Mouse (Mus musculus) heart, embryonic 15.5 days (tissue): ENCODE measurements around the gene Ccdc92b. TPM values are rescaled to one million over a fixed set of nuclear protein-coding genes. Genes with fewer than 3 reads are reported as not detected.

Experiments used
- ATAC-seq: fragments of 200-750 bp; cut with Nextera tagmentation; replicated peaks from 2 replicates; pipeline ENCODE4 v1.8.0; 2017; ENCODE audit warnings: low read depth, moderate TSS enrichment; ENCODE audit not compliant: insufficient number of reproducible peaks, insufficient read depth, low FRiP score
- H3K27ac ChIP-seq: fragments of 300-500 bp; sonication (generic); 2 replicates; pipeline ENCODE4 v1.5.1; 2015; ENCODE audit warnings: mild to moderate bottlenecking, inconsistent platforms
- H3K27me3 ChIP-seq: fragments of 300-500 bp; sonication (generic); 2 replicates; pipeline ENCODE4 v1.6.1; 2015; ENCODE audit warnings: inconsistent platforms
- H3K36me3 ChIP-seq: fragments of 300-500 bp; sonication (generic); 2 replicates; pipeline ENCODE4 v1.6.1; 2015; ENCODE audit warnings: mild to moderate bottlenecking, inconsistent platforms
- H3K4me1 ChIP-seq: fragments of 300-500 bp; sonication (generic); replicated peaks from 2 replicates; pipeline ENCODE4 v1.6.1; 2015; ENCODE audit warnings: inconsistent platforms
- H3K4me2 ChIP-seq: fragments of 300-500 bp; sonication (generic); 2 replicates; pipeline ENCODE4 v1.6.1; 2015; ENCODE audit warnings: inconsistent platforms, mild to moderate bottlenecking, moderate library complexity
- H3K4me3 ChIP-seq: fragments of 300-500 bp; sonication (generic); 2 replicates; pipeline ENCODE4 v1.5.1; 2015; ENCODE audit warnings: mild to moderate bottlenecking, inconsistent platforms
- H3K9ac ChIP-seq: fragments of 300-500 bp; sonication (generic); 2 replicates; pipeline ENCODE4 v1.6.1; 2015; ENCODE audit warnings: mild to moderate bottlenecking, inconsistent platforms
- H3K9me3 ChIP-seq: fragments of 300-500 bp; sonication (generic); replicated peaks from 2 replicates; pipeline ENCODE4 v1.6.1; 2016; ENCODE audit warnings: inconsistent platforms
- WGBS: fragments of 180-500 bp; shearing (Covaris S2); methylation state at CpG from one replicate; pipeline ENCODE4 v1.1.7; 2015; ENCODE audit warnings: mixed read lengths; 5-methylcytosine and 5-hydroxymethylcytosine counted together
- polyA plus RNA-seq: library from polyadenylated mRNA; unstranded; fragments of >200 nt; fragmentation: Nextera tagmentation; extraction: Ambion mirVana; gene quantifications from 2 replicates; pipeline ENCODE4 v1.2.1, GENCODE M21; 2015

Gene Ccdc92b
- polyA plus RNA-seq, 1 experiment from 2014 or later: 0.33 TPM

DNA sequence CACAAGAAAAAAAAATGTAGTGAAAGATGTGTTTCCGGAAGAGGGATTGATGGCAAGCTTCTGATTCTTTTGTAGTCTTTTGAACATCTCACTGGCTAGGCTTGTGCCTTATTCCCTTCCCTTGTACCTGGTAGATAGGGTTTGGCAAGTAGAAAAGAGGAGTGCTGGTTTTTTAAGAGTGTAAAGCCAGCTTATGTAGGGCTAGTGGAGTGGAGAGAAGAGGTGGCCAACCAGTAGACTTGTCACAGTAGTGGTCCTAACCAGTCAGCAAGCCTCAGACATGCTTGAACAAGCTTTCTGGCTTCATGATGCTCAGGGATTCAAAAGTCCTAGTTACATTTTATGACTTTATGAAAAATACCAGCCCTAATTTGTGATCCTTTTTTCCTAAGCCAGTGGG lies 51.6 kb downstream of the Ccdc92b start:
- H3K36me3 ChIP-seq: peaks cover 59% of the 10 kb centered on the region

DNA sequence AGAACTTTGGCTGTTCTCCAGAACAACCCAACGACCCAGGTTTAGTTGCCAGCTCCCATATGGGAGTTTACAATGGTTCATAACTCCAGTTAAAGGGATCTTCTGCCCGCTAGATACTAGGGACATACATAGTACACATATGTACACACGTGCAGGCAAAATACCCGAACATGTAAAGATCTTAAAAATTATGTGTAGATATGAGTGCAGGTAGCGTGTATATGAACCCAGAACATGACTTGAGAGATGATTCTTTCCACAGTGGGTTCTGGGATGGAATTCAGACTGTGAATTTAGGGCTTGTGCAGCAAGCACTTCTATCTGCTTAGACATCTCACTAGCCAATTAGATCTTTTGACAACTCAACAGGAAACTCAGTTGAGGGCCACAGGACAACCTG lies 52.4 kb downstream of the Ccdc92b start:
- no peak overlapping the region for H3K9ac ChIP-seq
- ATAC-seq: no peak
- no peak overlapping the region for H3K4me2 ChIP-seq
- no peaks in the 10 kb centered on the region for H3K27me3 ChIP-seq
- H3K4me3 ChIP-seq: no peak overlapping the region
- WGBS: 85% methylated on average over 5 of the region's 5 CpGs
- no peaks in the 10 kb centered on the region for H3K9me3 ChIP-seq
- H3K27ac ChIP-seq: no peak overlapping the region
- H3K4me1 ChIP-seq: no peaks in the 10 kb centered on the region
- H3K36me3 ChIP-seq: peaks cover 58% of the 10 kb centered on the region

More for the DNA sequence above, 51.6 kb downstream of the Ccdc92b start:
- H3K4me2 ChIP-seq: no peak overlapping the region
- H3K4me3 ChIP-seq: no peak overlapping the region
- H3K9ac ChIP-seq: no peak overlapping the region
- no peaks in the 10 kb centered on the region for H3K9me3 ChIP-seq
- no peaks in the 10 kb centered on the region for H3K27me3 ChIP-seq
- ATAC-seq: no peak
- H3K27ac ChIP-seq: no peak overlapping the region
- 97% methylated on average over 1 of the region's 1 CpGs for WGBS
- no peaks in the 10 kb centered on the region for H3K4me1 ChIP-seq

DNA sequence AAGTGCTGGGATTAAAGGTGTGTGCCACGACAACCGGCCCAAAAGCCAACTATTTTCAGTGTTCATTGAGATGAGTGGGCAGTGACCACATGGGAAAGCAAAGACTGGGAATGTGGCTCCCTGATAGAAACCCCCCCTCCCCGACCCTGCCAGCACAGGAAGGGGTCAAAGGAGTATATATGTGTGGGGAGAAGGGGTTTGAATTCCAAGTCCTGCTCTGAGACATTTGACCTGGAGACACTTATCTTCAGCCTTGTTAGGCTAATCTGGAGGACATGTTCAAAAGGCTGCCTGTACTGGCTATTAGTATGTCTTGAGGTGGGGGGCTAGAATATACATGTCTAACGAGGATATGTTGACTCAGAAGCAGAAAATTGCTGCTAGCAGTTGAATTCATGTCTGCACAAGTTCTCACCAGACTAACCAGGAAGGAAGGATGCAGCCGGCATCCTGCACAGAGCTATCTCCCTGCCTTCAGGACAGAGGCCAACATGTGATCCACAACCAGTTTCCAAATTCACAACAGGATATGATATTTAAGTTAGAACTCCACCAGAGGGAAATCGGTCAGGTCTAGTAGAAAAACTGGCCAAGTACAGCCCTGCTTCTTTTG lies 53.6 kb downstream of the Ccdc92b start:
- no peak overlapping the region for H3K4me2 ChIP-seq
- no peaks in the 10 kb centered on the region for H3K27me3 ChIP-seq
- WGBS: 81% methylated on average over 6 of the region's 6 CpGs
- no peaks in the 10 kb centered on the region for H3K4me1 ChIP-seq
- H3K36me3 ChIP-seq: peaks cover 57% of the 10 kb centered on the region
- no peaks in the 10 kb centered on the region for H3K9me3 ChIP-seq
- no peak overlapping the region for H3K4me3 ChIP-seq
- no peak overlapping the region for H3K9ac ChIP-seq
- no peak overlapping the region for H3K27ac ChIP-seq
- no peak for ATAC-seq

DNA sequence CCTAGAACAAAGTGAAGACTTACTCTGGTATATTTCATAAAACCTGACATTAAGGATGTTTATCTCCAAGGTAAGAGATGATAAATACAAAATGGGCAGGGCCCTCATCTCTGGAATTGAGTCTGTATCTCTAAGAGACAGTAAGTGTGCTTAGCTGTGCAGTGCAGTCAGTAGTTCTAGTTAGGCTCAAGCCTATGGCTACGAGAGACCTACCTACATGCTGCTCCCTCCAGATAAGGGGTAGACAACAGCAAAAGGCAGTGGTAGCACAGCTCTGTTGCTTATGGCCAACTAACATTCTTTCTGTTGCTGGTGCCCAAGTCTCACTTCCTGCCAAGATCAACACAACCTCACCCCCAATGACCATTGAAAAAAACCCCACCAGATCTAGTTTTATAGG lies 54.2 kb downstream of the Ccdc92b start:
- peaks cover 59% of the 10 kb centered on the region for H3K36me3 ChIP-seq
- ATAC-seq: no peak
- no peak overlapping the region for H3K4me2 ChIP-seq
- H3K27ac ChIP-seq: no peak overlapping the region
- H3K4me1 ChIP-seq: no peaks in the 10 kb centered on the region
- no peak overlapping the region for H3K4me3 ChIP-seq
- H3K9me3 ChIP-seq: no peaks in the 10 kb centered on the region
- H3K9ac ChIP-seq: no peak overlapping the region
- 59% methylated on average over 1 of the region's 1 CpGs for WGBS
- no peaks in the 10 kb centered on the region for H3K27me3 ChIP-seq

GRCm38 (mm10) chr11:74674713-74675112 lies 55.3 kb downstream of the Ccdc92b start:
- Histone ChIP-seq H3K27ac (no peak overlapping the region), H3K4me3 (no peak overlapping the region), H3K4me1 (no peaks in the 10 kb centered on the region), H3K9me3 (no peaks in the 10 kb centered on the region), H3K9ac (no peak overlapping the region), H3K27me3 (no peaks in the 10 kb centered on the region), H3K36me3 (peaks cover 59% of the 10 kb centered on the region), H3K4me2 (no peak overlapping the region)
- no peak for ATAC-seq
- 91% methylated on average over 8 of the region's 8 CpGs for WGBS

DNA sequence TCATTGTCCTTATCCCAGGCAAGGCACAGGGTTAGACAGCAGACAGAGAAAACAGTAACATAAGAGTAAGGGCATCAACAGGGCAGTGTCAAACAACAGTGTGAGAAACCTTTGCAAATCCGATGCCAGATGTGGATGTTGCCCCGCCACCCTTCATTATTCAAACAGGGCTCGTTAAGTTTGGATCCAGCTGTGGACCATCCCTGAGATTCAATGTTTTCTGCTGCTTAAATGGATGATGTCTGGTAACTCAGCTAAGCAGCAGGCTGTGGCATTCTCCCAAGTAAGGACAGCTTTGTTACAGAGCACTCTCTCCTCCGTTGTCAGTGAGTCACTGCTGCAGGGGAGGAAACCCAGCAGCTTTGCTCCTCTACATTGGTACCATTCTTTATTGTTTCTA lies 55.8 kb downstream of the Ccdc92b start:
- no peak overlapping the region for H3K4me3 ChIP-seq
- WGBS: 85% methylated on average over 4 of the region's 4 CpGs
- no peaks in the 10 kb centered on the region for H3K27me3 ChIP-seq
- peaks cover 60% of the 10 kb centered on the region for H3K36me3 ChIP-seq
- H3K9ac ChIP-seq: no peak overlapping the region
- no peak for ATAC-seq
- H3K27ac ChIP-seq: no peak overlapping the region
- no peaks in the 10 kb centered on the region for H3K9me3 ChIP-seq
- no peaks in the 10 kb centered on the region for H3K4me1 ChIP-seq
- no peak overlapping the region for H3K4me2 ChIP-seq

Other genes starting within 250 kb of the Ccdc92b start
- gene Rap1gap2, start 8.7 kb upstream of the Ccdc92b start, polyA plus RNA-seq: 3.8 and 4.2 TPM in 2 replicates
- 54.7 and 63.4 TPM in 2 replicates for gene Cluh, start 29.9 kb downstream of the Ccdc92b start, polyA plus RNA-seq
- gene Pafah1b1, start 105.1 kb downstream of the Ccdc92b start, polyA plus RNA-seq: 38.7 and 46.9 TPM in 2 replicates
- 28.0 and 30.5 TPM in 2 replicates for gene Mettl16, start 151.2 kb downstream of the Ccdc92b start, polyA plus RNA-seq
- 3.0 and 3.7 TPM in 2 replicates for gene Mnt, start 211.3 kb downstream of the Ccdc92b start, polyA plus RNA-seq